Mouse (Mus musculus): Measurements from ENCODE around the gene Clec10a. TPM values are rescaled to one million over a fixed set of nuclear protein-coding genes. Genes with fewer than 3 reads are reported as not detected.
"Not testable (repeated sequence)": the region's sequence is repeated elsewhere in the genome, so short reads cannot be mapped to it uniquely, and the experiment has no call there.

Clec10a gene
- polyA plus RNA-seq, 1 experiment from 2014 or later, result not detected

DNA sequence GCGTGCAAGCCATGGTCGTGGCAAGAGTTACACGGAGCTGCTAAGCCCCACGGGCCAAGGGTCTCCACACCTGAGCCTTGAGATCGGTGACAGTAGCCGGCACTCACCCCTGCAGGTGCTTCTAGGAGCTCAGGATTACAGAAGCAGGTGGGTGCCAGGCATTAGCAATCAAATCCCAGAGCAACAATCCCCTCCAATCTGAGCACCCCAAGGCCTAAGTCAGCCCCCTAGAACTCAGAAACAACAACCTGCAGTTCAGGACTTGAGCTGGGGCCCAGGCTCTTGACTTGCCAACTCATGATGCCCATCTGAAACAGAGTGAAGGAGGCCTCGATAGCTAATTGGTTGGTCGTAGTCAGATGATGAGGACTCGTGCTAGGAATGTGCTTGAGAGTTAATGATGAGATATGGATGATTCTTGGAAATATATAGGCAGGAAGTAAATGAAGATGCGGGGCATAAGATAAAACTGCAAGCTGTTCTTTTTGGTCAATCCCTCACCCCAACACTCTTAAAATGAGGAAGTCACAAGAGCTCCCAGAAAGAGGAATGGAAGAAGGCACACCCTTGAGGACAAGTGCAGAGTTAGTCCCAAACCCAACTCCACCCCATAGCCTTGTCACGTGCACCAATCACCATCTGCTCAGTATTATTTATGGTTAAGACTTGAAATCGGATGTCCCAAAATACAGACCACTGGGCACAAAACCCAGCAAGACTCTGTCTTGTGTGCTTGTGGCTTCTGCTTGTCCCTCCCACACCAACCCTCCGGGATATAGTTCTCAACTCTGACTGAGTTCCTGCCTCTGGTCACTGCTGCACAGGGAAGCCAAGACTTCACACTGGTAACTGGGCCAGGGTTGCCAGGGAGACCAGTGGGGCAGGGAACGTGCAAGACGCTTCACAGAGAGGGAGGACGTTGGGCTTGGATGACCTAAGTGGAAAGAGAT, 10.2 kb downstream of the Clec10a start:
- H3K9ac ChIP-seq, result no peak overlapping the region
- H3K4me2 ChIP-seq, result no peak overlapping the region
- WGBS, result 70% methylated on average over 16 of the region's 16 CpGs
- ATAC-seq (ENCODE audit: insufficient number of reproducible peaks, low FRiP score), result no peak
- no peak overlapping the region for H3K4me3 ChIP-seq
- no peaks in the 10 kb centered on the region for H3K9me3 ChIP-seq (replicated peaks)
- no peaks in the 10 kb centered on the region for H3K36me3 ChIP-seq
- H3K27ac ChIP-seq (ENCODE audit: poor library complexity, severe bottlenecking), result no peak overlapping the region
- no peaks in the 10 kb centered on the region for H3K4me1 ChIP-seq (replicated peaks)
- H3K27me3 ChIP-seq (replicated peaks), result 0 out of 2 replicates have a peak, but pooled peaks cover 20% of the 10 kb centered on the region

DNA sequence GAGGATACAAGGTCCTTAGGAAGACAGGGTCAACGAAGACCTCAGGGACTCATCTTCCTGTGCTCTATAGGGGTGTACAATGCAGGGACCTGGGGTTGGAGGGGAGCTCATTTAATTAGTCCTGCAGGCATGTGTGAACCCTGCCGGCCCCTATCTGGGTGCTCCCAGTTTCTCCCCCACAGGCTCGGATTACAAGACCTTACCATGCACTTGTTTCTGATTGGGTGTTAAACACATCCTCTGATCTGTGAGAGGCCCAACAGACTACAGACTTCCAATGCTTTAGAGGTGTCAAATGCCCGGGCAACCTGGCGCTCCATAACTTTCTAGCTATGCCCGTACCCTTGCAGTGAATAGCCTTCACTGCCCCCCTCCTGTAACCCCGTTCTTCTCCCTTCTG, 12.1 kb downstream of the Clec10a start:
- WGBS, result 47% methylated on average over 7 of the region's 7 CpGs
- no peak for ATAC-seq (ENCODE audit: insufficient number of reproducible peaks, low FRiP score)
- H3K27ac ChIP-seq (ENCODE audit: poor library complexity, severe bottlenecking), result no peak overlapping the region
- H3K4me3 ChIP-seq, result no peak overlapping the region
- no peaks in the 10 kb centered on the region for H3K9me3 ChIP-seq (replicated peaks)
- no peak overlapping the region for H3K9ac ChIP-seq
- no peak overlapping the region for H3K4me2 ChIP-seq
- H3K36me3 ChIP-seq, result no peaks in the 10 kb centered on the region
- 0 out of 2 replicates have a peak, but pooled peaks cover 18% of the 10 kb centered on the region for H3K27me3 ChIP-seq (replicated peaks)
- H3K4me1 ChIP-seq (replicated peaks), result no peaks in the 10 kb centered on the region

DNA sequence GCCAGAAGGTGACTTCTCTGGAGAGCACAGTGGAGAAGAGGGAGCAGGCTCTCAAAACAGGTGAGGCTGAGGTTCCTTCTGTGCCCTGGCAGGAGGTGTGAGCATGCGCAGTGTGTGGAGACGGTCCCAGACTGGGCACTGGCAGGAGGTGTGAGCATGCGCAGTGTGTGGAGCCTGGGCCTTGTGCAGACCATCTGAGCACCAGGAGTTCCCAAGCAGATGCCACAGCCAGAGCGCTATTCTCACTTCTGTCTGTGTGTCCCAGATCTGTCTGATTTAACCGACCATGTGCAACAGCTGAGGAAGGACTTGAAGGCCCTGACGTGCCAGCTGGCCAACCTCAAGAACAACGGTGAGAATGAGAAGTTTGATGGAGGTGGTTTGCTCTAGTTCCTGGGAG, 13.5 kb downstream of the Clec10a start:
- not testable (repeated sequence) for H3K36me3 ChIP-seq; ATAC-seq (ENCODE audit: insufficient number of reproducible peaks, low FRiP score); H3K9ac ChIP-seq; H3K4me3 ChIP-seq; H3K27ac ChIP-seq (ENCODE audit: poor library complexity, severe bottlenecking); H3K9me3 ChIP-seq (replicated peaks); H3K4me1 ChIP-seq (replicated peaks); H3K4me2 ChIP-seq
- 0 out of 2 replicates have a peak, but pooled peaks cover 12% of the 10 kb centered on the region for H3K27me3 ChIP-seq (replicated peaks)
- WGBS, result 85% methylated on average over 7 of the region's 7 CpGs

DNA sequence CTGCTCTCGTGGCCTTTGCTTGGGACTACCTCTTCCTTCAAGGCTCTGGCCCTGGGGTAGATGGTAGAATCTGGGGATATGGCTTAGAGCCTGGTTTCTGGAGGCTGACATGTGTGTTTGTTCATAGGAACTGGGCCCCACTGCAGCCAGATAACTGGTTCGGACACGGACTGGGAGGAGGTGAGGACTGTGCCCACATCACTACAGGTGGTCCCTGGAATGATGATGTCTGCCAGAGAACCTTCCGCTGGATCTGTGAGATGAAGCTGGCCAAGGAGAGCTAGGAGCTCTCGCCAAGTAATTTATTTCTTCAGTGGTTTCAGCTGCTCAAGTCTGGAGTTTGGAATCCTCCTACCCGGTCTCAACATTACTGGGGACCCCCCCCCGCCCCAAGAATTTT, 14.3 kb downstream of the Clec10a start:
- H3K27me3 ChIP-seq (replicated peaks), result 0 out of 2 replicates have a peak, but pooled peaks cover 12% of the 10 kb centered on the region
- 72% methylated on average over 7 of the region's 7 CpGs for WGBS
- H3K4me2 ChIP-seq, result no peak overlapping the region
- H3K9me3 ChIP-seq (replicated peaks), result no peaks in the 10 kb centered on the region
- H3K27ac ChIP-seq (ENCODE audit: poor library complexity, severe bottlenecking), result no peak overlapping the region
- H3K4me1 ChIP-seq (replicated peaks), result no peaks in the 10 kb centered on the region
- ATAC-seq (ENCODE audit: insufficient number of reproducible peaks, low FRiP score), result no peak
- H3K36me3 ChIP-seq, result no peaks in the 10 kb centered on the region
- no peak overlapping the region for H3K4me3 ChIP-seq
- no peak overlapping the region for H3K9ac ChIP-seq

DNA sequence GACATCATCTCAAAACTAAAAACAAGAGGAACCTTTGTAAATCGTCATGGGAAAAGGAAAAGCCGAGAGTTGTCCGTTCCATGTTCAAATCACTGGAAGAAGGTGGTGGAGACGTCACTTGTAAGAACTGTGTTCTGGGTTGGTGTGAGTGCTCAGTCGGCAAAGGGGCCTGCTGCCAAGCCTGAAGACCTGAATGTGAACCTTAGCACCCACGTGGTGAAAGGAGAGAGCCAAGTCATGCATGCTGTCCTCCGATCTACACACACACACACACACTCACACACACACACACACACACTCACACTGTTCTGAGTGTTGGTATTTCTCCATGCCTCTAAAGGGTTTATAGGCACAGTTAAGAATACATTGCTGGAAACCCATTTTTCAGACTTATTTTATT, 15.2 kb downstream of the Clec10a start:
- no peak overlapping the region for H3K9ac ChIP-seq
- H3K9me3 ChIP-seq (replicated peaks), result no peaks in the 10 kb centered on the region
- H3K4me2 ChIP-seq, result no peak overlapping the region
- H3K4me1 ChIP-seq (replicated peaks), result no peaks in the 10 kb centered on the region
- 0 out of 2 replicates have a peak, but pooled peaks cover 5% of the 10 kb centered on the region for H3K27me3 ChIP-seq (replicated peaks)
- ATAC-seq (ENCODE audit: insufficient number of reproducible peaks, low FRiP score), result no peak
- H3K27ac ChIP-seq (ENCODE audit: poor library complexity, severe bottlenecking), result no peak overlapping the region
- no peak overlapping the region for H3K4me3 ChIP-seq
- no peaks in the 10 kb centered on the region for H3K36me3 ChIP-seq
- 68% methylated on average over 7 of the region's 7 CpGs for WGBS

DNA sequence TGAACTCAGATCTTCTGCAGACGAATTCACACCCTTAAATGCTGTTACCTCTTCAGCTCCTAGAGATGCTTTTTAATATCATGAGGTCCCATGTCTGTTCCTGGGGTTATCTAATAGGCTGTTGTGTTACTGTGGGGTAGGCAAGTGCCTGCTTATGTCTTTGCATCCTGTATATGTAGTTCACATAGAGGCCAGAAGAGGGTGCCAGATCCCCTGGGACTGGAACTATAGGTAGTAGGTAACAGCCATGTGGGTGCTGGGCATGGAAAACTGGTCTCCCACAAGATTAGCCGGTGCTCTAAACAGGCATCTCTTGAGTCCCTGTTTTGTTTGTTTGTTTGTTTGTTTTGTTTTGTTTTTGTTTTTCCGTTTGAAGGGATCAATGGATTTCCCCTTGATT, 15.8 kb downstream of the Clec10a start:
- no peak for ATAC-seq (ENCODE audit: insufficient number of reproducible peaks, low FRiP score)
- Histone ChIP-seq H3K36me3 (no peaks in the 10 kb centered on the region), H3K4me1 (replicated peaks) (no peaks in the 10 kb centered on the region), H3K27ac (ENCODE audit: poor library complexity, severe bottlenecking) (no peak overlapping the region), H3K4me2 (no peak overlapping the region), H3K9me3 (replicated peaks) (no peaks in the 10 kb centered on the region), H3K4me3 (no peak overlapping the region), H3K27me3 (replicated peaks) (0 out of 2 replicates have a peak, but pooled peaks cover 5% of the 10 kb centered on the region), H3K9ac (no peak overlapping the region)
- WGBS, result 40% methylated on average over 3 of the region's 3 CpGs

DNA sequence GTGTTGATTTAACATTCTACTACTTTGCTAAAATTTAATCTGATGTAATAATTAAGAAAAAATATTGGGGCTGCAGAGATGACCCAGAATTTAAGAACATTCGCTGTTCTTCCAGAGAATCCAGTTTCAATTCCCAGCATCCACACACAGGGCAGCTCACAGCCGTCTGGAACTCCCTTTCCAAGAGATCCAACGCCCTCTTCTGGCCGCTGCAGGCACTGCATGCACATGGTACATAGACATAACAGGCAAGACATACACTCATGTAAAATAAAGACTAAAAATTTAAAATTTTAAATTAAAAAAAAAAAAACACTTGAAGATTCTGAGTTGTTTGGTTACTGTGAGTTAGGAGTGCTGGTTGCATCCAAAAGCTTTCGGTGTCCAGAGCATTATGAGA, 16.3 kb downstream of the Clec10a start:
- no peaks in the 10 kb centered on the region for H3K36me3 ChIP-seq
- no peak overlapping the region for H3K4me3 ChIP-seq
- H3K4me1 ChIP-seq (replicated peaks), result no peaks in the 10 kb centered on the region
- H3K9ac ChIP-seq, result no peak overlapping the region
- 0 out of 2 replicates have a peak, but pooled peaks cover 5% of the 10 kb centered on the region for H3K27me3 ChIP-seq (replicated peaks)
- WGBS, result 45% methylated on average over 5 of the region's 5 CpGs
- ATAC-seq (ENCODE audit: insufficient number of reproducible peaks, low FRiP score), result no peak
- H3K4me2 ChIP-seq, result no peak overlapping the region
- no peak overlapping the region for H3K27ac ChIP-seq (ENCODE audit: poor library complexity, severe bottlenecking)
- H3K9me3 ChIP-seq (replicated peaks), result no peaks in the 10 kb centered on the region

DNA sequence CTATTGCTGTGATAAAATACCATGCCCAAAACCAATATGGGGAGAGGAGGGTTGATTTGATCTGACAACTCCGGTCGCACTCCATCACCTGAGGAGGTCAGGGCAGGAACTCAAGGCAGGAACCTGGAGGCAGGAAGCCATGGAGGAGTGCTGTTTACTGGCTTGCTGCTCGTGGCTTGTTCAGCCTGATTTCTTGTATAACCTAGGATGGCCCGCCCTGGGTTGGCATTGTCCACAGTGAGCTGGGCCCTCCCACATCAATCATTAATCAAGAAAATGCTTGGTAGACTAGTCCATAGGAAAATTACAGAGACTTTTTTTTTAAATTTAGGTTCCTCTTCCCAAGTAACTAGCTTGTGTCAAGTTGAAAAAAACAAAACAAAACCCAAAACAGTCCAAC, 18.5 kb downstream of the Clec10a start:
- no peak for ATAC-seq (ENCODE audit: insufficient number of reproducible peaks, low FRiP score)
- H3K27ac ChIP-seq (ENCODE audit: poor library complexity, severe bottlenecking), result no peak overlapping the region
- 78% methylated on average over 4 of the region's 4 CpGs for WGBS

DNA sequence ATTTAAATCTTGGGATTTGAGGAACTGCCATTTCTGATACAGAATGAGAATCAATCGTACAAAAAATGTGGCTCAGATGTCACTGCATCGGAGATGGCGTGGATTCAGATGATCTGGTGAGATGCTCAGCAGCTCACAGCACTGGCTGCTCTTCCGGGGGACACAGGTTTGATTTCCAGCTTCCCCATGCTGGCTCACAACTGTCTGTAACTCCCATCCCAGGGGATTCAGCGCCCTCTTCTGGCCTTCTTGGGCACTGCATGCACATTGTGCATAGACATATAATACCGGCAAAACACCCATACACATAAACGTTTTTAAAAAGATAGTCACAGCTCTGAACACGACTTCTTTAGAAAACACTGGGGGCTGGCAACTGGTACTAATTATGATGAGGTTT, 21.6 kb downstream of the Clec10a start:
- no peak overlapping the region for H3K4me3 ChIP-seq

More for the DNA sequence above, 18.5 kb downstream of the Clec10a start:
- Histone ChIP-seq H3K9ac (no peak overlapping the region), H3K27me3 (replicated peaks) (no peaks in the 10 kb centered on the region), H3K4me3 (no peak overlapping the region), H3K9me3 (replicated peaks) (0 out of 2 replicates have a peak, but pooled peaks cover 3% of the 10 kb centered on the region), H3K4me1 (replicated peaks) (no peaks in the 10 kb centered on the region), H3K36me3 (no peaks in the 10 kb centered on the region), H3K4me2 (no peak overlapping the region)

DNA sequence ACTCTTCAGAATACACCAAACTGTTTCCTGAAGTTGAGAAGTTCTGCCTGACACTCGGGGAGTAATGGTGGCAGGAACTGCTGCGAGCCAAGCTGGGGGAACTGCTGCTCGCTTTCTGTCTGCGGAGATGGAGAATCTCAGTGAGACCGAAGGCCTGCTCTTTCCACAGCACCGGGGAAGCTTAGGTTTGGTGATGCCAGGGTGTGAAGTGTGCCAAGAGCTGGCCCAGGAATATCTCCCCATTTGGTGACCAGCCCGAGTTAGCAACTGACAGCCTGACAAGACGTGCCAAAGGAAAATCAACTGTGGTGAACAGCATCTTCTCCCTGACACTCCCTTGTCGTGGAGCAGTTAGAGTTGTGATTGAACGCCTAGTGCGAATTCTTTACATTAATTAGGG, 22.3 kb downstream of the Clec10a start:
- no peaks in the 10 kb centered on the region for H3K36me3 ChIP-seq
- H3K9ac ChIP-seq, result no peak overlapping the region

More for the DNA sequence above, 21.6 kb downstream of the Clec10a start:
- Histone ChIP-seq H3K9me3 (replicated peaks) (0 out of 2 replicates have a peak, but pooled peaks cover 3% of the 10 kb centered on the region), H3K4me1 (replicated peaks) (no peaks in the 10 kb centered on the region), H3K4me2 (no peak overlapping the region), H3K9ac (no peak overlapping the region), H3K27ac (ENCODE audit: poor library complexity, severe bottlenecking) (no peak overlapping the region), H3K36me3 (no peaks in the 10 kb centered on the region), H3K27me3 (replicated peaks) (no peaks in the 10 kb centered on the region)
- 66% methylated on average over 8 of the region's 8 CpGs for WGBS
- ATAC-seq (ENCODE audit: insufficient number of reproducible peaks, low FRiP score), result no peak

DNA sequence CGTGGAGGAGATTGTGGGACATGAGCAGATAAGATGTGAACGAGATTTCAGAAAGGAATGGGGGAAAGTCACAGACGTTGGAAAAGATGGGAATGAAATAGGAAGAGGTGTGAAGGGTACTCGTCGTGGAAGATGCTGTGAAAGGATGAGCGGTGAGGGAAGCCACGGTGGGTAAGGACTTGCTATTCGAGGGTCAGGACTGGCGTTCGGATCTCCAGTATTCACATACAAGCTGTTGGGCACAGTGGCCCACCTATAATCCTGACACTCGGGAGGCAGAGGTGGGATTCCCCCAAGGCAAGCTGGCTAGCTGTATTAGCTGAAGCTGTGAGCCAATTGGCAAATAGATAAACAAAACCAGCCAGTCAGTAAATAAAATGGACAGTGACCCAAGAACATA, 22.8 kb downstream of the Clec10a start:
- H3K27me3 ChIP-seq (replicated peaks), result no peaks in the 10 kb centered on the region
- no peak for ATAC-seq (ENCODE audit: insufficient number of reproducible peaks, low FRiP score)

More for the DNA sequence above, 22.3 kb downstream of the Clec10a start:
- Histone ChIP-seq H3K27ac (ENCODE audit: poor library complexity, severe bottlenecking) (no peak overlapping the region), H3K9me3 (replicated peaks) (0 out of 2 replicates have a peak, but pooled peaks cover 3% of the 10 kb centered on the region), H3K27me3 (replicated peaks) (no peaks in the 10 kb centered on the region), H3K4me1 (replicated peaks) (no peaks in the 10 kb centered on the region), H3K4me2 (no peak overlapping the region), H3K4me3 (no peak overlapping the region)
- ATAC-seq (ENCODE audit: insufficient number of reproducible peaks, low FRiP score), result no peak
- WGBS, result 83% methylated on average over 11 of the region's 11 CpGs

More for the DNA sequence above, 22.8 kb downstream of the Clec10a start:
- Histone ChIP-seq H3K36me3 (no peaks in the 10 kb centered on the region), H3K9ac (no peak overlapping the region), H3K9me3 (replicated peaks) (0 out of 2 replicates have a peak, but pooled peaks cover 3% of the 10 kb centered on the region), H3K4me2 (no peak overlapping the region), H3K4me3 (no peak overlapping the region), H3K4me1 (replicated peaks) (no peaks in the 10 kb centered on the region), H3K27ac (ENCODE audit: poor library complexity, severe bottlenecking) (no peak overlapping the region)
- 73% methylated on average over 11 of the region's 11 CpGs for whole genome bisulfite sequencing
